Mouse (Mus musculus): Measurements from ENCODE around the gene Mcidas. TPM values are rescaled to one million over a fixed set of nuclear protein-coding genes. Genes with fewer than 3 reads are reported as not detected.

Gene Mcidas
- polyA plus RNA-seq, 1 experiment, result not detected

DNA sequence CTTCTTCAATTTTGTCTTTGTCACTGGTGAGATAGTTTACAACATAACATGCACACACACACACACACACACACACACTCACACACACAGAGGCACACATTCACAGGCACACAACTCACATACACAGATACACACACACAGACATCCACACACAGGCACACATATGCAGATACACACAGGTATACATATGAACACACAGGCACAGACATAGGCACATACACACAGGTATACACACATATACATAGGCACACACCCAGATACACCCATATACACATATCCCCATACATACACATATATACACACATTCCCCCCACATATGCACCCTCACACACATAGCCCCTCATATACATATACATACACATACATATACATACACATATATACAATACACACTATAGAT lies 53.4 kb downstream of the Mcidas start:
- H3K36me3 ChIP-seq (ENCODE audit: control insufficient read depth, insufficient read depth, low read length), result no peaks in the 10 kb centered on the region
- H3K4me3 ChIP-seq (ENCODE audit: control insufficient read depth, low read depth, low read length), result no peak overlapping the region
- TF ChIP-seq POLR2A (IDR thresholded peaks at IDR 0.05; ENCODE audit: control insufficient read depth, low read depth, low read length) (no peak), CTCF (IDR thresholded peaks at IDR 0.05; ENCODE audit: control insufficient read depth, insufficient read depth, insufficient replicate concordance, low read depth, low read length) (no peak)
- no peaks in the 10 kb centered on the region for H3K27me3 ChIP-seq (ENCODE audit: control insufficient read depth, insufficient read depth, low read length)
- no peak overlapping the region for H3K27ac ChIP-seq (ENCODE audit: control insufficient read depth, insufficient read depth, low read depth, low read length)
- peaks cover 7% of the 10 kb centered on the region for H3K4me1 ChIP-seq (ENCODE audit: control insufficient read depth, insufficient read depth, low read length)

DNA sequence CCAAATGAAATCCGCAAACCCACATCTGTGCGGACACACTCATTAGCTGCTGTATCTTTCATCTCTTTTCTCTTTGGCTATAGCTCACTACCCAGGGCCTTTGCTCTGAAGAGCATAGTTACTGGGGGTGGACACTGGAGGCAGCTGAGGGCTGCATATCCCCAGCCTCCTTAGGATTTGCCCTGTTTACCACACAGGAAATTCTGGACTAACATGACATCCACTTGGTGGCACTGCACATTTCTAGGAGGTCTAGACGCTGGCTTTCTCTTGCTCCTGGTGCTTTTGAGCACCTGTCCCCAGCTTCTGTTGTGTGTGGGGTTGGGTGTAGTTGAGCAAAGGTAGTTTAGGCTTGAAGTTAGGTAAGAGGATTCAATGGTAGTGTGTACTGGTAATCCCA lies 54.0 kb downstream of the Mcidas start:
- no peak overlapping the region for H3K4me3 ChIP-seq (ENCODE audit: control insufficient read depth, low read depth, low read length)
- H3K4me1 ChIP-seq (ENCODE audit: control insufficient read depth, insufficient read depth, low read length), result peaks cover 7% of the 10 kb centered on the region
- TF ChIP-seq POLR2A (IDR thresholded peaks at IDR 0.05; ENCODE audit: control insufficient read depth, low read depth, low read length) (no peak), CTCF (IDR thresholded peaks at IDR 0.05; ENCODE audit: control insufficient read depth, insufficient read depth, insufficient replicate concordance, low read depth, low read length) (no peak)
- no peak overlapping the region for H3K27ac ChIP-seq (ENCODE audit: control insufficient read depth, insufficient read depth, low read depth, low read length)
- H3K27me3 ChIP-seq (ENCODE audit: control insufficient read depth, insufficient read depth, low read length), result no peaks in the 10 kb centered on the region
- no peaks in the 10 kb centered on the region for H3K36me3 ChIP-seq (ENCODE audit: control insufficient read depth, insufficient read depth, low read length)

Other genes with a start within 250 kb of the Mcidas start
- 104 and 115 TPM in 2 replicates for gene Plpp1, start 193.1 kb upstream of the Mcidas start, polyA plus RNA-seq (2012; rRNA removed)
- gene Mtrex, start 66.4 kb upstream of the Mcidas start, polyA plus RNA-seq (2012; rRNA removed), result 20.3 and 29.2 TPM in 2 replicates
- 6.7 and 7.0 TPM in 2 replicates for gene Dhx29, start 66.4 kb upstream of the Mcidas start, polyA plus RNA-seq (2012; rRNA removed)
- 6.2 and 7.8 TPM in 2 replicates for gene Ccno, start 6.0 kb upstream of the Mcidas start, polyA plus RNA-seq (2012; rRNA removed)
- 7.5 and 15.4 TPM in 2 replicates for gene Cdc20b, start 41.3 kb downstream of the Mcidas start, polyA plus RNA-seq (2012; rRNA removed)
- gene Gpx8, start 52.6 kb downstream of the Mcidas start, polyA plus RNA-seq (2012; rRNA removed), result 0.69 and 0.87 TPM in 2 replicates
- gene Gzma, start 107.1 kb downstream of the Mcidas start, polyA plus RNA-seq (2012; rRNA removed), result 0.16 TPM in 1 of 2 replicates, not detected in the other
- 0.05 and 0.07 TPM in 2 replicates for gene Esm1, start 215.8 kb downstream of the Mcidas start, polyA plus RNA-seq (2012; rRNA removed)
- 0.20 and 0.53 TPM in 2 replicates for gene Gzmk, start 232.1 kb downstream of the Mcidas start, polyA plus RNA-seq (2012; rRNA removed)

All from testis, adult 2 months (tissue).